Mouse (Mus musculus) neural tube, embryonic 15.5 days (tissue): ENCODE data around the gene Ppp2r5c. TPM values are rescaled to one million over a fixed set of nuclear protein-coding genes. Genes with fewer than 3 reads are reported as not detected.
A peak's percentile ranks its signal among the peaks of the same experiment; 100 is the strongest.

Experiments
- ATAC-seq: fragments of 200-750 bp; cut with Nextera tagmentation; 2 replicates; pipeline ENCODE4 v1.8.0; 2017; ENCODE audit warnings: mild to moderate bottlenecking, moderate TSS enrichment, moderate library complexity; ENCODE audit not compliant: low FRiP score
- H3K27ac ChIP-seq: fragments of 300-500 bp; sonication (generic); replicated peaks from 2 replicates; pipeline ENCODE4 v1.5.1; 2015; ENCODE audit warnings: mild to moderate bottlenecking, inconsistent platforms
- H3K27me3 ChIP-seq: fragments of 300-500 bp; sonication (generic); replicated peaks from 2 replicates; pipeline ENCODE4 v1.6.1; 2015; ENCODE audit warnings: inconsistent platforms
- H3K36me3 ChIP-seq: fragments of 300-500 bp; sonication (generic); 2 replicates; pipeline ENCODE4 v1.6.1; 2015; ENCODE audit warnings: inconsistent platforms
- H3K4me1 ChIP-seq: fragments of 300-500 bp; sonication (generic); 2 replicates; pipeline ENCODE4 v1.6.1; 2015; ENCODE audit warnings: inconsistent platforms
- H3K4me2 ChIP-seq: fragments of 300-500 bp; sonication (generic); 2 replicates; pipeline ENCODE4 v1.6.1; 2015; ENCODE audit warnings: inconsistent platforms, mild to moderate bottlenecking, moderate library complexity
- H3K4me3 ChIP-seq: fragments of 300-500 bp; sonication (generic); replicated peaks from 2 replicates; pipeline ENCODE4 v1.5.1; 2015; ENCODE audit warnings: mild to moderate bottlenecking, inconsistent platforms
- H3K9ac ChIP-seq: fragments of 300-500 bp; sonication (generic); replicated peaks from 2 replicates; pipeline ENCODE4 v1.6.1; 2015; ENCODE audit warnings: mild to moderate bottlenecking, inconsistent platforms
- H3K9me3 ChIP-seq: fragments of 300-500 bp; sonication (generic); replicated peaks from 2 replicates; pipeline ENCODE4 v1.6.1; 2016; ENCODE audit warnings: inconsistent platforms
- WGBS: fragments of 180-500 bp; shearing (Covaris S2); methylation state at CpG from one replicate; pipeline ENCODE4 v1.1.7; 2015; ENCODE audit warnings: mixed read lengths; 5-methylcytosine and 5-hydroxymethylcytosine counted together
- polyA plus RNA-seq: library from polyadenylated mRNA; unstranded; fragments of >200 nt; fragmentation: Nextera tagmentation; extraction: Ambion mirVana; gene quantifications from 2 replicates; pipeline ENCODE4 v1.2.1, GENCODE M21; 2015

Ppp2r5c gene
- polyA plus RNA-seq, 1 experiment from 2014 or later = 149 TPM

DNA sequence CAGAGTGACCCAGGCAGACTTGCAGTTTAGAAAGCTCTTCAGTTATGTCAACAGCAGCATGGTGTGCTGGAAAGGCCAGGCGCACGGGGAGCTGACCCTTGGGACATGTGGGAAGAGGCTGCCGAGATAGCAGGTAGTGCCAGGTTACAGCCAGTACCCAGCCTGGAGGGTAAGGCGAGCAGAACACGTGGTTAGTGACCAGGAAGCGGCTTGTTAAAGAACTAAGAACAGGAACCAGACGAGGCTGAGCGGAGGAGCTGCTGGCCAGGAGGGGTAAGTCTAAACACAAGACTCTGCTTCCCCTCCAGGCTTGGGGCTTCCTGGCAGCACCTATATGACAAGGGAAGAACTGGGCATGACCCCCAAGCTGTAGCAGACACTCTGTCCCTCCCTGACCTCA, 126.7 kb downstream of the Ppp2r5c start:
- no peak overlapping the region for H3K9ac ChIP-seq
- ATAC-seq = no peak

DNA sequence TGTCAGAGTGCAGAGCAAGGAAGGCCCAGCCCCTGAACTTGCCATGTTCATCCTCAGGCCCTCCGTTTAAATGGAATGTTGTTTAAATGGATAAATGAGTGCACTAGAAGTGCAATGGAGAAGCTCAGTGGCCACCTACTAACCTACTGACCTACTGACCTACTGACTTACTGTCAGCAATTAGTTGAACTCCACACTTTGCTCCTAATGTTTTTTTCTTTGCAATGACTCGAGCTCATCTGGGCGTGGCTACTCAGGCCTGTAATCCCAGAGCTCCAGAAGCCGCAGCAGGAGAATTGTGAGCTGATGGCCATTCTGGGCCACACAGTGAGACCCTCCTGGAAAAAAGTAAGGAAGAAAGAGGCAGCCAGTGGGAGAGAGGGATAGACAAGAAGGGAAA, 129.0 kb downstream of the Ppp2r5c start:
- no peak for ATAC-seq
- Histone ChIP-seq H3K27me3 (no peaks in the 10 kb centered on the region), H3K9ac (no peak overlapping the region), H3K27ac (no peak overlapping the region), H3K4me2 (no peak overlapping the region), H3K4me1 (no peaks in the 10 kb centered on the region), H3K9me3 (no peaks in the 10 kb centered on the region), H3K36me3 (peaks cover 42% of the 10 kb centered on the region), H3K4me3 (no peak overlapping the region)
- 89% methylated on average over 4 of the region's 4 CpGs for WGBS

More for the DNA sequence above, 126.7 kb downstream of the Ppp2r5c start:
- 91% methylated on average over 8 of the region's 8 CpGs for WGBS
- peaks cover 56% of the 10 kb centered on the region for H3K36me3 ChIP-seq
- H3K4me1 ChIP-seq = no peaks in the 10 kb centered on the region
- no peak overlapping the region for H3K27ac ChIP-seq
- H3K4me3 ChIP-seq = no peak overlapping the region
- H3K9me3 ChIP-seq = no peaks in the 10 kb centered on the region
- H3K4me2 ChIP-seq = no peak overlapping the region
- no peaks in the 10 kb centered on the region for H3K27me3 ChIP-seq

DNA sequence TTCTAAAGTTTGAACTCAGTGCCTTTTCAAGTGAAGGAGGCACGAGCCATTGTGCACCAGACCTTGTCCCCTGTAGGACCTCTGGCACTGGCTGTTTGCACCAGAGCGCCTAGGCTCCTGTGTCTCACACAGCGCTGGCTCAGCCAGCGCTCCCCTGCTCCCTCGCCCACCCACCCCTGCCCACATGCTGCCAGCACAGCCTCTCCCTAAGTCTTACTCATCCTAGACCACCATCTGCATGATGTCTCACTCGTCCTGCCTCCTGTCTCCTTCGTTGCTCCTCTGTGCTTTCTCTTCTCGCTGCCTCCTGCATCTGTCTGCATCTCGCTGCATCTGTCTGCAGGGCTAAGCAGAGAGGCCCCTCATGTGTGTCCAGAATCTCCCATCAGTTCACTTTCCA, 131.4 kb downstream of the Ppp2r5c start:
- no peak for ATAC-seq
- 92% methylated on average over 9 of the region's 9 CpGs for WGBS

DNA sequence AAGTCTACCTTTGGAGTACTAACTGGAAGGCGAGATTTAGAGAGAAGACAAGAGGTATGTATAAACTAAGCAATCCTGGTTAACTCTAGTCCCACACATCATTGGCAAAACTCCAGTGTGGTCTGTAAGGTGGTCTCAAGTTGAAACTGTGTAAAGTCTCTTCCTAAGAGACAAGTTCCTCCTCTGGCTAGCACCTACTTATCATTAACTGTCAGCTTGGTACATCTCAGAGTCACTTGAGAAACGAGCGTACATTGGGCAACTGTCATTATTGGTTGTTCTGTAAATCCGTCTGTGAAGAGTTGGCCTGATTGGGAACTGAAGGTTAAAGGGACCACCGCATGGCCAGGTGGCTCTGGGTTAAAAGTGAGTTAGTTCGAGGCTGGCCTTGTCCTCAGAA, 141.7 kb downstream of the Ppp2r5c start:
- Histone ChIP-seq H3K4me1 (peaks cover 25% of the 10 kb centered on the region), H3K4me2 (no peak overlapping the region), H3K36me3 (no peaks in the 10 kb centered on the region), H3K4me3 (no peak overlapping the region), H3K27me3 (no peaks in the 10 kb centered on the region), H3K27ac (no peak overlapping the region), H3K9ac (no peak overlapping the region), H3K9me3 (no peaks in the 10 kb centered on the region)
- no peak for ATAC-seq
- WGBS = 80% methylated on average over 6 of the region's 6 CpGs

More for the DNA sequence above, 131.4 kb downstream of the Ppp2r5c start:
- Histone ChIP-seq H3K9me3 (no peaks in the 10 kb centered on the region), H3K4me2 (no peak overlapping the region), H3K4me1 (no peaks in the 10 kb centered on the region), H3K36me3 (peaks cover 33% of the 10 kb centered on the region), H3K9ac (no peak overlapping the region), H3K4me3 (no peak overlapping the region), H3K27ac (no peak overlapping the region), H3K27me3 (no peaks in the 10 kb centered on the region)

DNA sequence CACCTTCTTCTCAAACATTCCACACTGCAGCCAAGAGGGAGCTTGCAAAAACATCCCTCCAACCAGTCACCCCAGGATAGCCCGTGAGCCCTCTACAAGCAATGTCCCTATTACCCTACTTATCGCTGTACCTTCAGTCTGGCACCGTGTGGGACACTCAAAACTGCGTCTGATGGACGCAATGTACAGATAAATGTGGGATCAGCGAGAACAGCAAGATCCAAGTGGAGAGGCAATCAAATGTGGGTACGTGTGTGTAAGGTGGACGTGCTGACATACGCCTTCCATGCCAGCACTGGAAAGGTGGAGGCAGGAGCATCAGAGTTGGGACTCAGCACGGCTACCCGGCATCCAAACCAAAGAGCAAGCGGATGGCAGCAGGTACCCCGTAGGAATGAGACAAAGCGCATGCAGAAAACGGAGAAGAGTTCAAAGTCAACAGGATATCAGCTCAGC, 143.9 kb downstream of the Ppp2r5c start:
- Histone ChIP-seq H3K9me3 (no peaks in the 10 kb centered on the region), H3K4me2 (peak overlapping the region; percentile 97), H3K27me3 (no peaks in the 10 kb centered on the region), H3K4me1 (peaks cover 25% of the 10 kb centered on the region), H3K9ac (peak overlapping the region; percentile 94), H3K27ac (peak overlapping the region; percentile 99), H3K4me3 (peak overlapping the region; percentile 94), H3K36me3 (no peaks in the 10 kb centered on the region)
- ATAC-seq = peak; percentile 39; the same call in 1 of the 2 replicates
- 2% methylated on average over 15 of the region's 15 CpGs for WGBS

DNA sequence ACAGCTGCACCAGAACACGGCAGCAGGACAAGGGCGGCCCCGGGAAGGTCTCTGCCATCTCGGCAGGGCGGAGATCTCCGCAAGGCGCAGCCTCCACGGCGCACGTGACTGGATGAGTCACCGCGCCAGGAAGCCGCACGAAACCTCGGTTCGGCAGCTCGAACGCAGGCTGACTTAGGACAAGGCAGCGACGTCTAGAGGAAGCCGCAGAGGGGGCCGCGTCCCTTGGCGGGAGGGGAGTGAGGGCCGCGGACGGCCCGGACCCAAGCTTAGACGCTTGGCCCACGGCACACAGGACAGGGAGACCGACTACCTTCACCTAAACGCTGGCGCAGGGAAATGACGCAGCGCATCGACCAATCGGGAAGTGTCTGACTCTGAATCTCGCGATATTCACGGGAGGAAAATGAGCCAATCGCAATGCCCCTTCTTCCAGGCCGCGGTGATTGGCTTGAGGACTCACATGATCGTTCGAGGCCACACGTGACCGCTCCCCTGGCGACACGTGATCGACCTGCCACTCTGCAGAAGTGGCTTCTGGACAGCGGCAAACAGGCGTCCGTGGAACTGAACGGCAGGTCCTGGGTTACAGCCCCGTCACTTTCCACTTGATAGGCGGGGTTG, 144.5 kb downstream of the Ppp2r5c start:
- H3K4me3 ChIP-seq = peak overlapping the region; percentile 94
- H3K36me3 ChIP-seq = no peaks in the 10 kb centered on the region
- H3K9me3 ChIP-seq = no peaks in the 10 kb centered on the region
- peak overlapping the region; percentile 97 for H3K4me2 ChIP-seq
- ATAC-seq = peak; percentile 97
- H3K4me1 ChIP-seq = peaks cover 25% of the 10 kb centered on the region
- H3K9ac ChIP-seq = peak overlapping the region; percentile 94
- WGBS = 0% methylated on average over 56 of the region's 56 CpGs
- H3K27ac ChIP-seq = peak overlapping the region; percentile 99
- H3K27me3 ChIP-seq = no peaks in the 10 kb centered on the region

DNA sequence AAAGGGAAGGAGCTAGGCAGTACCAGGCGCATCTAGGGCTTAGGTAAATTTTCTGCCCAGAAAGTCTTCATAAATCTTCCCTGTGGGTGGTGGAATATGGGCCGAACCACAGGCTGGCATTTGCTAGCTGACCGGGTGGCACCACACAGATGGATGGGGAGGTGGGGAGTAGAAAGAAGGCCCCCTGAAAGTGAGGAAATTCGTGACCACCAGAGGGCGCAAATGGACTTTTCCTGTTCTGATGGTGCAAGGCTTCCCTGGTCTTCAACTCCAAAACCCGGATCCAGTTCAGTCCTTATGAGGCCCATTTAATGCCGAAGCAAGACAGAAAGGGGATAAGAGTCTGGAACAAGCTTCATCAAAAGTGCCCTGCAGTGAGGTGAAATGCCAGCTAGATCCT, 151.6 kb downstream of the Ppp2r5c start:
- peak overlapping the region; percentile 9; the same call in 1 of the 2 replicates for H3K4me2 ChIP-seq
- ATAC-seq = no peak
- no peaks in the 10 kb centered on the region for H3K36me3 ChIP-seq
- H3K4me3 ChIP-seq = no peak overlapping the region
- peaks cover 40% of the 10 kb centered on the region for H3K4me1 ChIP-seq
- H3K9me3 ChIP-seq = no peaks in the 10 kb centered on the region
- no peak overlapping the region for H3K27ac ChIP-seq
- 10% methylated on average over 7 of the region's 7 CpGs for WGBS
- no peak overlapping the region for H3K9ac ChIP-seq
- H3K27me3 ChIP-seq = peaks cover 12% of the 10 kb centered on the region; the same call in 1 of the 2 replicates

DNA sequence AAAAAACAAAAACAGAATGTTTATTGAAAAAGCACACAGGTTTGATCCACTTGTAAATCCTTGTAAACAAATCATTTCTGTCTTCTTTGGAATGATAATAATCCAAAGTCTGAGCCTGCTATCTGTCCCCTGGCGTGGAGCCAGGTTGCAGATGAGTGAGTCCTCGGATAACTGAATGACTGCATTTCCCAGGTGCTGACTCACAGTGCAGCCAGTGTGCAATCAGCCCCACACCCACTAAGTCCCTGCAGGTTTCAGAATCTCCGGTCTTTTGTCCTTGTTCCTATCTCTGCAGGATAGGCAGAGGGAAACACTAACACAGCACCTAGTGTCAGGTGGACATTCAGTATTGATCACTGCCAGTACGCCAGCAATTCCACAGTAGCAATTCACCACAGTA, 152.9 kb downstream of the Ppp2r5c start:
- Histone ChIP-seq H3K9ac (peak overlapping the region; percentile 99; the same call in 1 of the 2 replicates), H3K4me3 (peak overlapping the region; percentile 100; the same call in 1 of the 2 replicates), H3K27me3 (peaks cover 12% of the 10 kb centered on the region; the same call in 1 of the 2 replicates), H3K4me2 (peak overlapping the region; percentile 87), H3K4me1 (peaks cover 50% of the 10 kb centered on the region), H3K36me3 (no peaks in the 10 kb centered on the region), H3K9me3 (no peaks in the 10 kb centered on the region), H3K27ac (no peak overlapping the region)
- no peak for ATAC-seq
- WGBS = 66% methylated on average over 4 of the region's 4 CpGs

DNA sequence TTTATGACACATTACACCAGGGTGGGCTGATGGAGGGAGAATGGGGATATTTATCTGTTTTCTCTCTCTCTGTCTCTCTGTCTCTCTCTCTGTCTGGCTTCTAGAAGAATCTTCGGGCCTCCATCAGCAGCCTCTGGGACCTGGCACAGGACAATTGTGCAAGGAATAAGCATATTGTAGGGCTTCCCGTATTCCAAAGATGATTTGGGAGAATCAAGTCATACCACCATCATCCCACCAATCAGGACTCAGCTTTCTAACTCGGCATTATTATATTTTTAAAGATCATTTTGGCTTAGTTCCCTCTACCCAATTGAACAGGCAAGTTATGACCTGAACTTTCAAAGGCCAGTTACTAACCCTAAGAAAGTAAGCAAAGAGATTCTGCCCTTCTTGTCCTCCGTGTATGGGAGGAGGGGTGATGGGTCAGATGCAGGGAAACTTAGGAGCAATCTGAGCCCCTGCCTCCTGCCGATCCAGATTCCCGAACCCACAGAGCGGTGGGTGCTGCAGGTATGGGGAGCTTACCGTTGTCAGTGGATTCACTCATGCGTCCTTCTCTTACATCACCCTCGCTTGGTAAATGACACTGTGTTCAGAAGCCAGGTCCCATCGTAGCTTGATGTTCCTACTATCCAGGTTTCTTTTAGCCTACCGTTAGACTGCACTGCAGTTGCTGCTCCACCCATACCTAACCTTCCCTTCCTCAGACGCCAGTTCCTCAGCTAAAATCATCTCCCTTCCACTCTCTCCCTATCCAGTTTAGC, 153.5 kb downstream of the Ppp2r5c start:
- H3K27me3 ChIP-seq = peaks cover 12% of the 10 kb centered on the region; the same call in 1 of the 2 replicates

DNA sequence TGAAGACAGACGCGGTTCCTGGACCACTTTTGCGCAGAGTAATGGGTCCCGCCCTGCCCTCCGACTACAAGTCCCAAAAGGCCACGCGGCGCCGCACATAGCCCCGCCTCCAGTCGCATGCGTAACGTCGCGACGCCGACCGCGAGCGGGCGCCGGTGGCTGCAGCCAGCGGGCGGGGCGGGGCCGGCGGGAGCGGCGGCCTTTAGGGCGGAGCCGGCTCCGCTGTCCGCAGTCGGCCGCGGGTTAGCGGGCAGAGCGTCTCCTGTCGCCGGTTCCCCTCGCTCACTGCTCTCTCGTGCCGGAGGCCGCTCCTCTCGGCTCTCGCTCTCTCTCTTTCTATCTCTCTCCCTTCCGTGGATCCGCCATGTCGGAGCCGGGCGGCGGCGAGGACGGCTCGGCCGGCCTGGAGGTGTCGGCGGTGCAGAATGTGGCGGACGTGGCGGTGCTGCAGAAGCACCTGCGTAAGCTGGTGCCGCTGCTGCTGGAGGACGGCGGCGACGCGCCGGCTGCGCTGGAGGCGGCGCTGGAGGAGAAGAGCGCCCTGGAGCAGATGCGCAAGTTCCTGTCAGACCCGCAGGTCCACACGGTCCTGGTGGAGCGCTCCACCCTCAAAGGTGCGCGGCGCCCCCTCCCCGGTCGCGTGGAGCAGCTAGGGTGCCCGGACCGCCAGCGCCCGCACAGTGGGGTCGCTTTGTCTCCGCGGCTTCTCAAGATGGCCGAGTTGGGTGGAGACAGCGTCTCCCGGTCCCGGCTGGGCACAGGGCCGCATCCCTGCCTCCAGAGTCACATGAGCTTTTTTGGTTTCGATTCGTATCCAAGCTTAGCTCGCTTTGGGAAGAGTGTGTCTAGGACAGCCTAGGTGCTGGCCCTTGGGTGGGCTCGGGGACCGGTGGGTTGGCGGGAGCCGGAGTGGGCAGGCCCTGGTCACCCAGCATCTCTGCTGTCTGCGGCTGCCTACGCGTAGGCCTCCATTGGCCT, 154.6 kb downstream of the Ppp2r5c start, which contains the start of gene Dync1h1:
Gene Dync1h1 (plus strand): TSS at position 212 of the 978 bp plus-strand sequence.
- WGBS = under 1% methylated on average over 105 of the region's 105 CpGs
- peak within 1 kb of the TSS; percentile 98 for H3K27ac ChIP-seq

More for the DNA sequence above, 153.5 kb downstream of the Ppp2r5c start:
- H3K4me3 ChIP-seq = peak overlapping the region; percentile 100
- H3K4me1 ChIP-seq = peaks cover 56% of the 10 kb centered on the region
- no peak overlapping the region for H3K27ac ChIP-seq
- H3K4me2 ChIP-seq = peak overlapping the region; percentile 87
- ATAC-seq = peak; percentile 20
- WGBS = 55% methylated on average over 13 of the region's 13 CpGs
- H3K9me3 ChIP-seq = no peaks in the 10 kb centered on the region
- H3K9ac ChIP-seq = peak overlapping the region; percentile 99
- H3K36me3 ChIP-seq = no peaks in the 10 kb centered on the region

DNA sequence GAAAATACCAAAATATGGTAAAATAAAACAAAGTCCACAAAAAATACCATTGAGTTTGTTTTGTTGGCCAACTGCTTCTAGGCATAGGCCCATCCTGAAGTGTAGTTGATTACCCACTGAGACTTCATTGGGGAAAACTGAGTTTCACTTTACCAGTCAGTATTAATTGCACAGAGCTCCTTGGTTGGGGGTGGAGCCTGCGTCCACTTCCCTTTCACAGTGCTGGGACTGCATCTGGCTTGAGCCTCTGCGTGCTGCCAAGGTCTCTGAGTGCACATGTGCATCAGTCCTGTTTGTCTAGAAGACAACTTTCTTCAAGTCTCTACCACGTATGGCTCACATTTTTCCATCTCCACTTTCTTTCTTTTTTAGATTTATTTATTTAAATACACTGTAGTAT, 159.2 kb downstream of the Ppp2r5c start:
- no peaks in the 10 kb centered on the region for H3K9me3 ChIP-seq
- H3K27ac ChIP-seq = no peak overlapping the region
- peaks cover 46% of the 10 kb centered on the region for H3K4me1 ChIP-seq
- H3K36me3 ChIP-seq = 0 out of 2 replicates have a peak, but pooled peaks cover 2% of the 10 kb centered on the region
- 87% methylated on average over 3 of the region's 3 CpGs for WGBS
- no peak for ATAC-seq
- no peaks in the 10 kb centered on the region for H3K27me3 ChIP-seq
- no peak overlapping the region for H3K4me3 ChIP-seq
- no peak overlapping the region for H3K4me2 ChIP-seq
- no peak overlapping the region for H3K9ac ChIP-seq

More for the DNA sequence above, 154.6 kb downstream of the Ppp2r5c start, which contains the start of gene Dync1h1:
- peak within 1 kb of the TSS; percentile 87 for H3K4me2 ChIP-seq
- H3K4me1 ChIP-seq = peaks cover 58% of the 10 kb centered on the region
- peak within 1 kb of the TSS; percentile 99 for H3K9ac ChIP-seq
- no peaks in the 10 kb centered on the region for H3K9me3 ChIP-seq
- peaks cover 12% of the 10 kb centered on the region; the same call in 1 of the 2 replicates for H3K27me3 ChIP-seq
- H3K4me3 ChIP-seq = peak within 1 kb of the TSS; percentile 100
- no peaks in the 10 kb centered on the region for H3K36me3 ChIP-seq
- peak; percentile 96 for ATAC-seq
